Mouse (Mus musculus) neural tube, embryonic 10.5 days (tissue): ENCODE measurements around the gene N4bp1.

ENCODE experiments used
- DNase-seq: peaks from one replicate; pipeline ENCODE4 v3.0.0-alpha.2; 2017; ENCODE audit warnings: low spot score; ENCODE audit errors: extremely low spot score

Gene N4bp1

DNA sequence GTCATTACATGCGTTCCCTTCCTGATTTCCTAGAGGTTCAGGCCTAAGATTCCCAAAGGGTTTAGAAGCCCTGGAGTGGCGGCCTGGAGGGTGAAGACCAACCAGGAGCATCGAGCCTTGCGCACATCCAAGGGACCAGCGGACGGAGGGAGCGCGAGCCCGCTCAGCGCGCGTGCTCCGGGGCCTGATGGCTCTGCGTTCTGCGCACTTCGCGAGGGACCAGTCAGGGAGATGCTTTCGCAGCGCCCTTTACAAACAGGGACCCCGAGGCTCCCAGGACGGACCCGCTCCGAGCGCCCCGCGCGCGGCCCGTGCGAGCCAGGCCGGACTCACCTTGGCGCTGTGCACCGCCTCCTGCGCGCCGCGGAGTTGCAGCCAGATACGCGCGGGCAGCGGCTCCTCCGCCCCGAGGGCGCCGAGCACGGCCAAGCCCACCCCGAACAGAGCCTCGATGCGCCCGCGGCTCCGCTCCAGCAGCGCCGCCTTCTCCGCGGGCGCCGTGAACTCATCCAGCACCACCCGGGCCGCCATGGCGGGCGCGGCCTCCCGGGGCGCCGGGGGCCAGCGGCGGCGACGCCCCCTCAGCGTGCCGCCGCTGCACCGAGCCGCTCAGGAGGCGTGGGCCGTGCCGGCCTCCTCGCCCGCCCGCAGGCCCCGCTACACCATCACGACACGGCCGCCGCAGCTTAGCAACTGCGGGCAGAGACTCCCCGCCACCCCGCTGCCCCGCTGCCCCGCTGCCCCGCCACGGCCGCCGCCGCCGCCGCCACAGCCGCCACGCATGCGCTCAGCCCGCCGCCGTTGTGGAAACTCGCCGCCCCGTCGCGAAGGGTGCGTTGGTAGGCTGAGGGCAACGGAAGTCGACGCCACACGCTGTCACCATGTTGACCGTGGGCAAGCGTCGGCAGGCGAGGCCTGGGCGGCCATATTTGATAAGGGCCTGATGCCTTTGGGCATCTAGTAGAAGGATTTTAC, at the start of gene N4bp1:
Gene N4bp1 (minus strand): TSS at position 770 of the 975 bp plus-strand sequence.
- peak; percentile 90 for DNase-seq

DNA sequence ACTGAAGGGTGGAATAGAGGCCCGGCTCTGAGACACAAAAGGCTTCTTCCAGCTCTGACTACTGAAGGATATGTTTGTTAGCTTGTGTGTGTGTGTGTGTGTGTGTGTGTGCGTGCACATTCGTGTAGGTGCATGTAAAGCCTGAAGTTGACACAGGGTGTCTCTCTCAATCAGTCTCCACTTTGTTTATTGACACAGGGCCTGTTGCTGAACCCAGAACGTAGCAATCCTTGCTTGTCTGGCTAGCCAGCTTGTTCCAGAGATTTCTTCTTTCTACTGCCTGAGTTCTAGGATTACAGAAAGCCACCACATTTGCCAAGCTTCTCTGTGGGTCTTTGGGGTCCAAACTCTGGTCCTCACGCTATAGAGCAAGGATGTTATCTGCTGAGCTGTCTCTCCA, 49.8 kb upstream of the N4bp1 start:
- DNase-seq = no peak

DNA sequence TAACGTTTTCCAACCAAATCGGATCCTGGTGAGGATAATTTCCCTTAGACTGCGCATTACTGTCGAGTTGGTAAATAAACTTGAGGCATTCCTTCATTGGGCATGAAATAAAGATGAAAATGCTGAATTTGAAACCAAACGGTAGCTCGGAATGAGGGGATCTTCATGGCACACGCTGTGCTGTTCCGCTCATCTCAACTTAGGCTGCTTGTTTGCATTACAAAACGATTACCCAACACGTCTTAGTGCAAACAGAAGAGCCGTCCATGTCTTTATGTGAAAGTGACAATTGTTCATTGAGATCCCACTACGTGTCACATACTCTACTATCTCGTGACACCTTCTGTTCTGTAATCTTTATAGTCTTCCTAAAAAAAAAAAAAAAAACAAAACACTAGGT, 49.3 kb upstream of the N4bp1 start:
- DNase-seq = no peak

DNA sequence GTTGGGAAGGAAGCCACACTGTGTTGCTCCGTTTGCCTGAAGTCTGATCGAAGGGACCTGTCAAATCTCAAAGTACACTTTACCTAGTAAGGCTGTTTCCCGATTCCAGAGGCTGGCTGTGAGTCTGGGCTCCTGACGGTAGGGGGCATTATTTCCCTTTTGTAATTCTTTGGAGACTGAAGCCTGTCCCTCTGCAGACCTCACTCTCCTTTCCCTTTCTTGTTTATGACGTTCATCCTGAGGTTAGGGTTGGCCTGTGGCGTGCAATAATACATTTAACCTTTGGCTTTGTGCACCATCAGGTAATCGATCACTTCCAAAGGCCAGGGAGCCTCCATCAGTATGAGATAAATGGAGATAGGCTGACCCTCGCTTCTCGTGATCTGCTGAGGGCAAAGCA, 48.8 kb upstream of the N4bp1 start:
- peak; percentile 64 for DNase-seq

DNA sequence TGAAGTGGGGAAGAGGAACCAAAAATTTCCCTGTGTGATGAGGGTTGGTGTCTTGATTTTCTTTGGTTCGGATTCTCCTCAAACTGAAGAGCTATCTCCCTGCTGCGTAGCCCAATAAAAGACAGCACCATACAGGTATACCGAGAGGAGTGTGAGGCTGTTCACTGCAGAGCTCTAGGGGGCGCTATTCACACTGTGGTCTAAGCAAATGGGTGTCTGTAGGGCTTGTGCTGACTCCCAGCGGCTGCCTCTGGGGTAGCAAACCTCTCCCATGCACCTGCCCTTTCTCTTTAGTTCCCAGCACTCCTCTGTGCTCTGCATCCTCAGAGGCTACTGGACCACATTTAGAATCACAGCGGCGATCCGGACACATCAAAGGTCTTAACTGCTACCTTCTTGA, 41.2 kb upstream of the N4bp1 start:
- DNase-seq = no peak

DNA sequence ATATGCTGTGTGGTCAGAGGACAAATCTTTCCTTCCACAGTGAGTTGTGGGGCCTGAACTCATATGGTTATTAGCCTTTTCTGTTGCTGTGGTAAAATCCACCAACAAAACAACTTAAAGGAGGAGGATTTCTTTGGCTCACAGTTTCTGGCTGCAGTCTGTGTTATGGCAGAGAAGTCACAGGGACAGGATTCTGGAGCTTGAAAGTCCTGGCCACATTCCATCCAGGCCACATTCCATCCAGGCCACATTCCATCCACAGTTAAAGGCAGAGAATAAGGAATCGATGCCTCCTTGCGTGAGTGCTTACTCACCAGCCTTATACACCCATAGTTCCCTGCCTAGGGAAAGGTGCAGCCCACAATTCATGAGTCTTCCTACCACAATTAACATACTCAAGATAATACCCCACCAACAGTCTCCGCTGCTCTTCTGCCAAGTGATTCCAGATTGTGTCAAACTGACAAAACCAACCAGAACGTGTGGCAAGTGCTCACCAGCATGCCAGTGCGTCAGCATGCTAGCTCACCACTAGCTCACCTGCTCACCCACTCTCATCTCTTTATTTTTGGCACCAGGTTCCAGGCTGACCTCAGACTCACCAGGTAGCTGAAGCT, 38.3 kb upstream of the N4bp1 start:
- no peak for DNase-seq

DNA sequence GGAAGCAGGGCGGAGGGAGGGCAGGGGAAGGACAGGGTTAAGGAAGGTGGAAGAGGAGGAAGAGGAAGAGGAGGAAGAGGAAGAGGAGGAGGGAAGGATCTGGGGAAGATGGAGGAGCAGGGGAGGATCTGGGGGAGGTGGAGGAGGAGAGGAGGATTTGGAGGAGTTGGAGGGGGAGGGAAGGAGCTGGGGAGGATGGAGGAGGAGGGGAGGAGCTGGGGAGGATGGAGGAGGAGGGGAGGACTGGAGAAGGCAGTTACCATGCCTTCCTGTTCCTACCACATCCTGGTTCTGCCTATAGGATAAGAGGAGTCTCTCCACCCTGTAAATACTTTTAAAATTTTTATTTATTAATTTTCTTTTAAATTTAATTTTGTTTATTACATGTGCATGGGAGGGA, 37.6 kb upstream of the N4bp1 start:
- DNase-seq = no peak

DNA sequence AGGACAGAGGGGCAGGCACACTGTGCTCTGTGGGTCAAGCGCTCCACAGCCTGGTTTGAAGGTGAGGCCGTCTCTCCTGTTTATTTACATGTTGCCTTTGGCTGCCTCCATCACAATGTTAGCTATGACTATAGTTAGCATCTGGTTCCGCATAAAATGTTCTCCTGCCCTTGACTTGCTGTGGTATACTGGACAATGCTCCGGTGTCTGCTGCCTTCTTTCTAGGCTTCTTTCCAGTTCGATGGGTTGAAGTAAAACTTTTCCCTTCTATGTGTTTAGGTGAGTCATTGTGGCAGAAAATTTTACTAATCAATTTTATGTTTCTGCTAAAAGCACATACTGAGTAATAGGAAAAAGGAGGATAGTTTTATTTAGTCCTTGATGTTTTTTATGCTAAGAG, 37.1 kb upstream of the N4bp1 start:
- DNase-seq = no peak

DNA sequence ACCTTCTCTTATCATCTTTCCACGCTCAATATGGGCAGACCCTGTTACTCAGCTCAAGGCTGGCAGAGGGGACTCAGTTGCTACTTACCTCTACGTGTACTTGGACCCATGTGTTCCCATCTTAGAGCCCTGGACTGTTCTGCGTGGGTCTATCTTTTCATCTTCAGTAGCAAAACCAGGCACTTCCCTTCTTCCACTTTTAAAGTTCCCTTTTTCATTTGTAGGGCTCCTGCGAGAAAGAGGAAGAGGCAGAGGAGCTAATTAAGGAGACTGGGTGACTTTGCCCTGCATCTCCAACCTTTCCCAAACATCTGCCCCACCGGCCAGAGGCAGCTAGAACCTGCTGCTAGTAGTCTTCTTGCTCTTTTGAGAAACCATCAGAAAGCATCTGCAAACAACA, 35.9 kb upstream of the N4bp1 start:
- no peak for DNase-seq

DNA sequence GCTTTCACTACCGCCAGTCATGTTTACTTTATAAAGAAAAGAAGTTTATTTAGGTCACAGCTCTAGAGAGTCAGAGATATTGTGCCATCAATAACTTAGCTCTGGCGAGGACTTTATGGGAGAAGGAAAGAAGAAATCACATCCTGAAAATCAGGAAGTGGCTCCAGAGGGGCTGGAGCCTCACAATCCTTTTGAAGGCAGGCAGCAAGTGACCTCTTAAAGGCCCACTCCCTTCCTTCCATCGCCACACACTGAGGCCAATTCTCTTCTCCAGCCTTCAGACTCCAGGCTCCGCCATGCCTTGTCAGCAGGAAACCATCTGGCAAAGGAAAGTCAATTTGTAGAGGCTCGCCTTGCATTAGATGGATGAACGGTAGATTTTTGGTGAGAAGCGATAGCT, 35.4 kb upstream of the N4bp1 start:
- no peak for DNase-seq

DNA sequence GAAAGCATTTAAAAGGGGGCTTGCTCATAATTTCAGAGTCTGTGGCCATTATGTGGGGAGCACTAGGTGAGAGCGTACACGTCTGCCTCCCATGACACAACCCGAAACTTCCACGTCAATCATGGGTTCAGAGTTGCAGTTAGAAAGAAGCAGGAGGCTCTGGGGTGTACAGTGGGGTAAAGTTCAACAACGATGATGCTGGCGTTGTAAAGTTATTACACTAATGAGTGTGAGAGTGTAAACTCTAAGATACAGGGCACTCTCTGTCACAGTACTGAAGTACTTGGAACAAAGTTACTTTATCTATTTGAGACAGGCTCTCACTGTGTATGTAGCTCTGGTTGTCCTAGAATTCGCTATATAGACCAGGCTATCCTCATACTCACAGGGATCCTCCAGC, 35.0 kb upstream of the N4bp1 start:
- DNase-seq = no peak

DNA sequence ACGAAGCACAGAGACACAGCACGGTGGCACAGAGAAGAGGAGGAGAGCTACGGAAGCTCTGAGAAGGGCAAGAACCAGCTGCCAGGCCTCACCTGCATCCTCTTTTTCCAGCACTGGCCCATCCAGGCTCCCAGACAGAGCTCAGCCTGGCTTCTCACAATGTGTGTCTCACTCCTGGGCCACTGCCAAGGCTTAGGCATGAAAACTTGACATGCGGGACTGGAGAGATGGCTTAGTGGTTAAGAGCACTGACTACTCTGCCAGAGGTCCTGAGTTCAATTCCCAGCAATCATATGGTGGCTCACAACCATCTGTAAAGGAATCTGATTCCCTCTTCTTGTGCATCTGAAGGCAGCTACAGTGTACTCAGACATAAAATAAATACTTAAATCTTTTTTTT, 34.2 kb upstream of the N4bp1 start:
- DNase-seq = no peak

DNA sequence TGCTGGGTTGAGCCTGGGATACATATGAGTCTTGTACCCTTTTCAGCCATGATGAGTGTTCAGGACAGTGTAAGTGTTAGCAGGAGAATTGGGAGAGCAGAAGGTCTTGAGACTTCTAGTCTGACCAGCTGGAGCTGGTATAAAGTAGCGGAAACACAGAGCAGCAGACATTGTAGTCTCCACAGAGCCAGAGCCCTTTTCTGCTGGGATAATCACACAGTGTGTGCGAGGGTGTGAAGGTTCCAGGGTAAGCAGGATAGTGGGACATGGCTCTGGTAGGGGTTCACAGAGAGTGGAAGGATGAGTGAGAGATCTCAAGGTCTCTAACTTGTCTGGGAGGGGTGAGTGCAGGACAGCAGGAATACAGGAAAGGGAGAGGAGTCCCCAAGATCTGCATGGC, 33.0 kb upstream of the N4bp1 start:
- DNase-seq = no peak

DNA sequence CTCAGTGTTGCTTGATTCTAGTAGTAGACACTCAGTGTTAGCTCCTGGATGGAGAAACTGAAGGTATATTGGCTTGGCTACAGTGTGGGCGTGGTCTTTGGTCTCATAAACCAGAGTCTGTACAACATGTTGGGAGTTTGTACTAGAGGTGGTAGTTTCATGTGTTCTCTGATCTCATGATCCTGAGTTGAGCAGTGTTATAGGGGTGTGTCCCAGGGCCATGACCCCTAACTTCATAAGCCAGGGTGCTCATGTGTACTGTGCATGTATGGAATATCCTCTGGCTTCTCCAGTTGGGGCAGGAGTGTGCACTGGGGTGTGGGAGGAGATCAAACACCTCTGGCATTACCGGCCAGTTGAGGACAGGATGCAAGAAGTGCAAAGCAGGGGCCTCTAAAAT, 32.6 kb upstream of the N4bp1 start:
- no peak for DNase-seq

DNA sequence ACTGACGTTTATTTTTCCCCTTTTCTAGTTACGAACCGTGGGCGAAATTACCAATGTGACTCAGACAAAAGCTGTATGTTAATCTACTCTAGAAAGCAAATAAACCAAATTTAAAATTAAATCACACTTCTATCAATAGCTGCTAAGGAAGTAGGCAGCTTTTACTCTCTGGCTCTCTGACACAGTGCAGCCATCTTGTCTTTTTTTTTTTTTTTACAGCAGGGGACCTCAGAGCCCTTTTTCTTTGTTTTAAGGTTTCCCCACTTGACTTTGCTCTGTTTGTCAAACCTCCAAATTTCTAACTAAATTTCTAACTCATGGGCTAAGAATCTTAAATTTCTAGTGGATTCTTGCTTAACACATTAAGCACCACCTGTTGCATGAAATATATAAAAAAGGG, 31.3 kb upstream of the N4bp1 start:
- DNase-seq = no peak

DNA sequence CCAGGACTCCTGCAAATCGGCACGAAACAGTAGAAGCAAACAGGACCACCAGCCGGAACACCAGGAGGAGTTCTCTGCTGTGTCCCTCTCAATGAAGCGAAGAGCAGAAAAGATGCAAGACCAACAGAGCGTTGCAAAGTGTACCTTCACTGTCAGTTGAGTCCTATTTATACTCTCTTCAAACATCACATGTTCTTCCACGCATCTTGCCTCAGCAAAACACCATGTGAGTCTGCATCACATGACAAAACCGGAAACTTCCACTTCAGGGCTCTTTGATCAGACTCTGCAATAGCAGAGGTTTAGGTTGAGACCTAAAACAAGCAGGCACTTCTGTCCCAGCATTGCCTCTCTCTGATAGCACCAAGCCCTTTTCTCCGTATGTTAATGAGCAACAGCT, 26.1 kb upstream of the N4bp1 start:
- no peak for DNase-seq

DNA sequence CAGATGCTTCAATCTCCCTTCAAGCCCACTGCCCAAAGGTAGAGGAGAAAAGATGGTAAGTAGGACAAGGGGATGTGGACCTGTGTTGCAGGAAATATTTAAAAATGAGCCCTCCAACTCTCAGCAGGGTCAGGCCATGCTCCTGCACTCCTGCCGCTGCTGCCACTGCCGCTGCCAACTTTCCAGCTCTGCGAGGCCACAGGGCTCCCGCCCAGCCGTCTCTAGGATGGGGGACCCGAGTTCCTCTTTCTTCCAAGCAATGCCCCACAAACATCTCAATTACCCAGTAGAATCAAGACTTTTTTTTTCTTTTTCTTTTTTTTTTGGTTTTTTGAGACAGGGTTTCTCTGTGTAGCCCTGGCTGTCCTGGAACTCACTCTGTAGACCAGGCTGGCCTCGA, 25.2 kb upstream of the N4bp1 start:
- no peak for DNase-seq

DNA sequence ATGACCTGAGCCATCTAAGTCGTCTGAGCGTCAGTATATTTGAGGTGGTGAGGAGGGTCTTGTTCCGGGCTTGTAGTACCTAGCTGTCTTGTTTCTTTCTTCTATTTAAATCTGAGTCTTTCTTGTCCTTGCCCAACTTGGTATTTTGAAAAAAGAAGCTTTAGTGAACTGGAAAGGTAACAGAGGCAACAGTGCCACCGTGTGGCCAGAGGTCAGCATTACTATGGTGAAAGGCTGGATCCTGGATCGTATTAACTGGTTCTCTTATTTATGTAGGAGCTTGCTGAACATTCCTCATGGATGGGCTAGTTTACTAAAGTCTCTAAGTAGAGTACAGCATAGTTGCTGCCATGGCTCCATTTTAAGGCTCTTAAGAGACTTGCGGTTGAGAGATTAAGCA, 23.5 kb upstream of the N4bp1 start:
- peak; percentile 74 for DNase-seq

DNA sequence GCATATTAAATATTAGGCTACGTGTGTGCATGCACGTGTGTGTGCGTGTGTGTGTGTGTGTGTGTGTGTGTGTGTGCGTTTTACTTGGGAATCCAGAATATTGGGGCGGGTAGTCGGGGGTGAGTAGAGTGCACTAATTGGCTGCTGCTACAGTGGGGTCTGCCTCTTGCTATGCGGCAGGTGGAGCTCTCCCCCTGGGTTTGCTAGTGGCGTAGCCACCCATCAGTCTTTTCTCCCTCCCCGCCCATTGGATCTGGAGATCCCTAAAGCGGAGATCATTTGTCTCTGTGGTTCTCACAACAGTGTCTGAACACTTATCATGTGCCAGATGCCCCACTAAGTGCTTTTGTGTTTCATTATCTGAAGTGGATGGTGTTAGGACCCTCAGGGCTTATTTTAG, 19.9 kb upstream of the N4bp1 start:
- no peak for DNase-seq

DNA sequence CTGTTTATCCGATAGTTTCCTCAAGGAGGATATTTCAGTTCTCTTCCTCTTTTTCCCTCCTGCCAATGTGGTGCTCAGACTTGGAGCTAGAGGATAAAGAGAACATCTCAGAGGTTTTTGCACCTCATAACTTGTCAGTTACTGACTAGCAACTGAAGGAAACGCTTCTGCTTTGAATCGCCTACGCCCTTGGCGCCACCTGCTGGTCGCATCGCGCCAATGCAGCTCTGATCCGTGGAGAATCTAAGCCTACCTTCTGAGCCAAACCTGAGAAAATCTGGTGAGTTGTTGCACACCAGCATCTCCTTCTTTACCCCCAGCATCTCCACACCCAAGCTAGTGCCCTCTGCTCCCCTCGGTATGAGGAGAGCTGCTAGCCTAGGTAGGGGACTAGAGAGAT, 18.0 kb upstream of the N4bp1 start:
- peak; percentile 87 for DNase-seq

DNA sequence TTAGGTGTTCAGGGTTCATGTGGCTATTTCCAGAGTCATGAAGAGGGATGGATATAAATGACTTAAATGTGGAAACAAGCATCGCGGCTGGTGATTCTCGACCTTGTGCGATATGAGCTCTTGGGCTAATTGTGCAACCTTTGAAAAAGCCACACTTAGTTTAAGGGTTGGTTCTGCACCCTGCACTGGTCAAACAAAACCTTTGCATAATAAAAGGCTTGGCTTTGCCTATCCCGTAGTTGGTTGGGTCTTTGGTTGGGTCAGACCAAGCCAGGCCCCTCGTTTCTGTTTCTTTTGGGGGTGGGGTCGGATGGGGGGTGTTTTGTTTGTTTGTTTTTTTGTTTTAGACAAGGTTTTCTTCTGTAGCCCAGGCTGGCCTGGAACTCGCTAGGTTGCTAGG, 17.6 kb upstream of the N4bp1 start:
- no peak for DNase-seq

DNA sequence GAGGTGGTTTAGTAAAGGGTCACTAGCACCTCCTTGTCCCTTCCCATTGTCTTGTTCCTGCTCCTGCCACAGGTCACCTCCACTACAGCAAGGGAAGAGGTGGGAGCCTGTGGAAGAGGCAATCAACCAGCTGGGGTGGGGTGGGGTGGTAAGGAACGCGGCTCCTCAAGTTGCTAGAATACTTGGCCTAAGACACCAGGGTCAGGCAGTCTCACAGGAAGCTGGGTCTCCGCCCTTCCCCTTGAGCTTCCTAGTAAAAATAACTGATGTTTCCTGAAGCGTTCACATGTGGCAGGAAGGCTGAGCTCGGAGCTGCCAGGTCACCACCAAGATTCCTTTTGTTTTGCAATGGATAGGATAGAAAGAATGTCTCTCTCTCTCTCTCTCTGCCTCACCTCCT, 16.9 kb upstream of the N4bp1 start:
- DNase-seq = no peak
